22 mouse cellular contexts compared by ENCODE assay signal in genomic region chr13:12525678-12526077, GRCm38 (mm10). TPM values are rescaled to one million over a fixed set of nuclear protein-coding genes. Genes with fewer than 3 reads are reported as not detected.
DNase-seq lines count a peak whose midpoint lies in the region; ATAC-seq and TF ChIP-seq lines count a peak whose summit lies in the region.
"Had no signal": no experiment of that assay in that cellular context is flagged by ENCODE, and none has a peak within 500 bp of the region (broad histone marks: within the 10 kb centered on the region; RNA-seq: fewer than 3 reads in every experiment).

No protein-coding gene starts in this region.

- H3K9ac ChIP-seq in midbrain, embryonic 15.5 days, result no peak overlapping the region
- H3K9ac ChIP-seq: embryonic facial prominence, embryonic 12.5 days; forebrain, embryonic 13.5 days; forebrain, embryonic 15.5 days; forebrain, postnatal 0 days had no signal

- peaks cover 6% of the 10 kb centered on the region for H3K4me1 ChIP-seq in testis, adult 2 months (ENCODE audit: control insufficient read depth, insufficient read depth, low read length)
- no peaks in the 10 kb centered on the region for H3K4me1 ChIP-seq in midbrain, embryonic 15.5 days
- H3K4me1 ChIP-seq: embryonic facial prominence, embryonic 10.5 days; embryonic facial prominence, embryonic 12.5 days; forebrain, embryonic 13.5 days; forebrain, embryonic 15.5 days had no signal

- peak; percentile 51; the same call in 1 of the 2 replicates for ATAC-seq in megakaryocyte progenitor cell, adult 5-6 weeks (replicated peaks; ENCODE audit: poor library complexity)
- ATAC-seq in midbrain, embryonic 15.5 days (replicated peaks), result no peak
- ATAC-seq: CD4-positive, CD25-positive, alpha-beta regulatory T cell, adult 4 months; forebrain, embryonic 13.5 days; forebrain, embryonic 15.5 days; forebrain, postnatal 0 days had no signal

- no peak for DNase-seq in testis, postnatal 14 days (ENCODE audit: low spot score)
- DNase-seq in heart, postnatal 14 days, result no peak
- DNase-seq: adrenal gland, adult 2 months; adrenal gland, postnatal 10 days; adrenal gland, postnatal 25 days; cerebellum, adult 11 months; cerebellum, adult 18-20 months; cerebellum, adult 8-10 months; cerebellum, adult 9-11 months; cerebellum, postnatal 14 days; cerebellum, postnatal 36 days; forebrain, postnatal 0 days had no signal

- TF ChIP-seq POLR2A in testis, adult 2 months (IDR thresholded peaks at IDR 0.05; ENCODE audit: control insufficient read depth, low read depth, low read length), result no peak

- intact Hi-C loops in heart, postnatal 14 days (cut with DNase I), result no loop called here

- H3K36me3 ChIP-seq in testis, adult 2 months (ENCODE audit: control insufficient read depth, insufficient read depth, low read length), result no peaks in the 10 kb centered on the region
- H3K36me3 ChIP-seq in midbrain, embryonic 15.5 days (replicated peaks), result no peaks in the 10 kb centered on the region
- H3K36me3 ChIP-seq: embryonic facial prominence, embryonic 10.5 days; embryonic facial prominence, embryonic 12.5 days; forebrain, embryonic 15.5 days; G1E had no signal

- no peaks in the 10 kb centered on the region for H3K9me3 ChIP-seq in midbrain, embryonic 15.5 days
- H3K9me3 ChIP-seq: embryonic facial prominence, embryonic 10.5 days; embryonic facial prominence, embryonic 12.5 days; forebrain, embryonic 13.5 days; forebrain, embryonic 15.5 days; G1E had no signal

- H3K27me3 ChIP-seq in testis, adult 2 months (ENCODE audit: control insufficient read depth, insufficient read depth, low read length), result no peaks in the 10 kb centered on the region
- H3K27me3 ChIP-seq in midbrain, embryonic 15.5 days (replicated peaks), result 0 out of 2 replicates have a peak, but pooled peaks cover 4% of the 10 kb centered on the region
- H3K27me3 ChIP-seq: CH12.LX had no signal

- TF ChIP-seq CTCF in testis, adult 2 months (IDR thresholded peaks at IDR 0.05; ENCODE audit: control insufficient read depth, insufficient read depth, insufficient replicate concordance, low read depth, low read length), result no peak

- peak overlapping the region; percentile 66 for H3K27ac ChIP-seq in testis, adult 2 months (ENCODE audit: control insufficient read depth, insufficient read depth, low read depth, low read length)
- H3K27ac ChIP-seq in midbrain, embryonic 15.5 days, result no peak overlapping the region
- H3K27ac ChIP-seq: embryonic facial prominence, embryonic 10.5 days; embryonic facial prominence, embryonic 12.5 days; forebrain, embryonic 13.5 days; forebrain, embryonic 15.5 days had no signal

- WGBS in midbrain, embryonic 15.5 days, result 96% methylated on average over 4 of the region's 4 CpGs

- no peak overlapping the region for H3K4me2 ChIP-seq in midbrain, embryonic 15.5 days
- H3K4me2 ChIP-seq: embryonic facial prominence, embryonic 12.5 days; forebrain, embryonic 13.5 days; forebrain, embryonic 15.5 days had no signal

- no peak overlapping the region for H3K4me3 ChIP-seq in testis, adult 2 months (ENCODE audit: control insufficient read depth, low read depth, low read length)
- no peak overlapping the region for H3K4me3 ChIP-seq in midbrain, embryonic 15.5 days
- H3K4me3 ChIP-seq: embryonic facial prominence, embryonic 10.5 days; embryonic facial prominence, embryonic 12.5 days; forebrain, embryonic 13.5 days; forebrain, embryonic 15.5 days had no signal

RNA-seq across cellular contexts. Expression of gene Edaradd, which starts 5.4 kb away (rescaled TPM):
- 0.19 and 0.25 TPM in 2 replicates for polyA plus RNA-seq in testis, adult 2 months (2012; rRNA removed)
- total RNA-seq in megakaryocyte progenitor cell, adult 5-6 weeks (2015), result 0.15 and 0.49 TPM in 2 replicates
- 0.27 and 0.42 TPM in 2 replicates for total RNA-seq in megakaryocyte progenitor cell, adult 5-6 weeks (2017)
- 1.4 and 1.5 TPM in 2 replicates for polyA plus RNA-seq in midbrain, embryonic 15.5 days (2015; fragmentation: Nextera tagmentation; extraction: Ambion mirVana)
- total RNA-seq in heart, postnatal 14 days (2021), result under 1 TPM; 0.07 to 0.27 TPM

RNA-seq across cellular contexts. Expression of gene Ero1lb, which starts 40.0 kb away (rescaled TPM):
- polyA plus RNA-seq in testis, adult 2 months (2012; rRNA removed), result 50.6 and 61.3 TPM in 2 replicates
- 19.0 and 24.4 TPM in 2 replicates for total RNA-seq in megakaryocyte progenitor cell, adult 5-6 weeks (2015)
- total RNA-seq in megakaryocyte progenitor cell, adult 5-6 weeks (2017), result 14.2 and 14.4 TPM in 2 replicates
- polyA plus RNA-seq in midbrain, embryonic 15.5 days (2015; fragmentation: Nextera tagmentation; extraction: Ambion mirVana), result 19.0 TPM in 2 replicates
- total RNA-seq in heart, postnatal 14 days (2021), result 1 to 10 TPM; 1.9 to 2.5 TPM

Comparison
In these comparisons a context has a peak if more than half of its experiments do, and no peak if none do; other contexts are left out.
1. RNA of gene Ero1lb, which starts 40.0 kb away (total RNA-seq): 14.2 to 24.4 TPM in megakaryocyte progenitor cell, adult 5-6 weeks; 1.9 to 2.5 TPM in heart, postnatal 14 days; every median in the first group is over 4 times any median in the second.